Mouse (Mus musculus) myocyte (in vitro differentiated cells): ENCODE results near the gene Chst15. TPM values are rescaled to one million over a fixed set of nuclear protein-coding genes. Genes with fewer than 3 reads are reported as not detected.

Source experiments
- H3K27me3 ChIP-seq: one replicate; pipeline ENCODE4 v1.6.1; 2011; ENCODE audit not compliant: control insufficient read depth, insufficient read depth, insufficient read length
- H3K36me3 ChIP-seq: one replicate; pipeline ENCODE4 v1.6.1; 2011; ENCODE audit not compliant: control insufficient read depth, insufficient read depth
- H3K4me2 ChIP-seq: one replicate; pipeline ENCODE4 v1.6.1; 2011; ENCODE audit warnings: low read depth, control low read depth
- H3K4me3 ChIP-seq: one replicate; pipeline ENCODE4 v1.5.1; 2011; ENCODE audit warnings: mild to moderate bottlenecking, control low read depth, moderate library complexity
- H3K79me2 ChIP-seq: one replicate; pipeline ENCODE4 v1.6.1; 2011; ENCODE audit not compliant: control insufficient read depth, insufficient read depth
- H3ac ChIP-seq: one replicate; pipeline ENCODE4 v1.6.1; 2011; ENCODE audit not compliant: control insufficient read depth, insufficient read length
- CEBPB ChIP-seq: IDR thresholded peaks from 2 replicates; pipeline ENCODE4 v1.6.1; 2011; ENCODE audit warnings: mild to moderate bottlenecking, moderate library complexity; ENCODE audit not compliant: poor library complexity, insufficient read depth, severe bottlenecking
- E2F4 ChIP-seq: IDR thresholded peaks from one replicate; pipeline ENCODE4 v1.6.1; 2011; ENCODE audit warnings: mild to moderate bottlenecking, control low read depth, moderate library complexity; ENCODE audit not compliant: insufficient read depth
- MAX ChIP-seq: IDR thresholded peaks from one replicate; pipeline ENCODE4 v1.6.1; 2011; ENCODE audit warnings: low read depth, mild to moderate bottlenecking, control low read depth
- MYOD1 ChIP-seq, 3 experiments: IDR thresholded peaks; one replicate each; pipeline ENCODE4 v1.6.1; 2011; ENCODE audit warnings: control low read depth in 2 of 3, low read depth in 2 of 3, mild to moderate bottlenecking in 2 of 3, moderate library complexity in 1 of 3; ENCODE audit not compliant: insufficient read length in 2 of 3, control insufficient read depth in 1 of 3
- MYOG ChIP-seq, 3 experiments: IDR thresholded peaks; one replicate each; pipeline ENCODE4 v1.6.1; 2011; ENCODE audit warnings: control low read depth in 2 of 3, low read depth in 2 of 3, mild to moderate bottlenecking in 2 of 3; ENCODE audit not compliant: insufficient read length in 2 of 3, control insufficient read depth in 1 of 3, insufficient read depth in 1 of 3
- POLR2A ChIP-seq: IDR thresholded peaks from one replicate; pipeline ENCODE4 v1.6.1; 2011; ENCODE audit warnings: low read depth, mild to moderate bottlenecking, control low read depth, moderate library complexity; ENCODE audit not compliant: insufficient read length
- POLR2AphosphoS2 ChIP-seq: IDR thresholded peaks from one replicate; pipeline ENCODE4 v1.6.1; 2011; ENCODE audit warnings: low read depth, control low read depth; ENCODE audit not compliant: insufficient read length
- REST ChIP-seq: IDR thresholded peaks from one replicate; pipeline ENCODE4 v1.6.1; 2011; ENCODE audit warnings: mild to moderate bottlenecking, control low read depth, moderate library complexity; ENCODE audit not compliant: insufficient read depth, insufficient read length
- SRF ChIP-seq: IDR thresholded peaks from one replicate; pipeline ENCODE4 v1.6.1; 2011; ENCODE audit warnings: low read depth; ENCODE audit not compliant: control insufficient read depth, insufficient read length
- TCF12 ChIP-seq: IDR thresholded peaks from one replicate; pipeline ENCODE4 v1.6.1; 2011; ENCODE audit warnings: mild to moderate bottlenecking, control low read depth; ENCODE audit not compliant: poor library complexity, insufficient read depth, severe bottlenecking
- TCF3 ChIP-seq: IDR thresholded peaks from one replicate; pipeline ENCODE4 v1.6.1; 2011; ENCODE audit warnings: low read depth, control low read depth; ENCODE audit not compliant: insufficient read length
- USF1 ChIP-seq: IDR thresholded peaks from one replicate; pipeline ENCODE4 v1.6.1; 2011; ENCODE audit warnings: low read depth, mild to moderate bottlenecking, control low read depth, moderate library complexity
- polyA plus RNA-seq: library from polyadenylated mRNA; unstranded; fragments of >200 nt; fragmentation: generic; extraction: Trizol; gene quantifications from one replicate; pipeline ENCODE4 v1.2.1, GENCODE M21; 2012; ENCODE audit warnings: missing spikeins

Gene Chst15
- polyA plus RNA-seq, 1 experiment, result 13.4 TPM

- Histone ChIP-seq H3ac (no peak overlapping the region), H3K79me2 (no peaks in the 10 kb centered on the region), H3K4me2 (no peak overlapping the region), H3K4me3 (no peak overlapping the region), H3K27me3 (peaks cover 50% of the 10 kb centered on the region), H3K36me3 (no peaks in the 10 kb centered on the region)
- TF ChIP-seq POLR2AphosphoS2, result no peak
- TF ChIP-seq USF1, result no peak
- no peak for TF ChIP-seq MYOG (IDR thresholded peaks at IDR 0.05; ENCODE audit: control insufficient read depth in 1 of 3, insufficient read depth in 1 of 3, insufficient read length in 2 of 3, low read depth in 2 of 3)
- no peak for TF ChIP-seq TCF3
- TF ChIP-seq E2F4, result no peak
- TF ChIP-seq MAX, result no peak
- TF ChIP-seq CEBPB, result no peak
- TF ChIP-seq POLR2A, result no peak
- TF ChIP-seq MYOD1 (IDR thresholded peaks at IDR 0.05; ENCODE audit: control insufficient read depth in 1 of 3, insufficient read length in 2 of 3, low read depth in 2 of 3), result no peak
- TF ChIP-seq SRF, result no peak
- TF ChIP-seq TCF12, result no peak
- no peak for TF ChIP-seq REST
Observed at GRCm38 (mm10) chr7:132199686-132200085, 117.3 kb downstream of the Chst15 start.

GRCm38 (mm10) chr7:132198806-132199205, 118.2 kb downstream of the Chst15 start:
- Histone ChIP-seq H3K4me3 (no peak overlapping the region), H3K79me2 (no peaks in the 10 kb centered on the region), H3K27me3 (peaks cover 50% of the 10 kb centered on the region), H3ac (no peak overlapping the region), H3K36me3 (no peaks in the 10 kb centered on the region), H3K4me2 (no peak overlapping the region)
- TF ChIP-seq TCF3 (no peak), REST (no peak), MAX (no peak), USF1 (no peak), TCF12 (no peak), MYOD1 (IDR thresholded peaks at IDR 0.05; ENCODE audit: control insufficient read depth in 1 of 3, insufficient read length in 2 of 3, low read depth in 2 of 3) (no peak), E2F4 (no peak), SRF (no peak)

- Histone ChIP-seq H3K4me2 (no peak overlapping the region), H3K27me3 (peaks cover 50% of the 10 kb centered on the region), H3K36me3 (no peaks in the 10 kb centered on the region), H3K79me2 (no peaks in the 10 kb centered on the region), H3ac (no peak overlapping the region), H3K4me3 (no peak overlapping the region)
- no peak for TF ChIP-seq TCF12
- no peak for TF ChIP-seq TCF3
- TF ChIP-seq E2F4, result no peak
- TF ChIP-seq USF1, result no peak
- no peak for TF ChIP-seq CEBPB
- no peak for TF ChIP-seq SRF
- no peak for TF ChIP-seq POLR2AphosphoS2
- TF ChIP-seq MYOG (IDR thresholded peaks at IDR 0.05; ENCODE audit: control insufficient read depth in 1 of 3, insufficient read depth in 1 of 3, insufficient read length in 2 of 3, low read depth in 2 of 3), result no peak
- TF ChIP-seq MAX, result no peak
- TF ChIP-seq REST, result no peak
- no peak for TF ChIP-seq POLR2A
- TF ChIP-seq MYOD1 (IDR thresholded peaks at IDR 0.05; ENCODE audit: control insufficient read depth in 1 of 3, insufficient read length in 2 of 3, low read depth in 2 of 3), result no peak
Observed at GRCm38 (mm10) chr7:132197817-132198475, 119.1 kb downstream of the Chst15 start.

GRCm38 (mm10) chr7:132196581-132196980, 120.4 kb downstream of the Chst15 start:
- H3ac ChIP-seq, result no peak overlapping the region
- TF ChIP-seq MYOD1 (IDR thresholded peaks at IDR 0.05; ENCODE audit: control insufficient read depth in 1 of 3, insufficient read length in 2 of 3, low read depth in 2 of 3), result no peak
- no peak for TF ChIP-seq REST
- no peak for TF ChIP-seq POLR2A
- no peak for TF ChIP-seq TCF12
- TF ChIP-seq MAX, result no peak
- TF ChIP-seq POLR2AphosphoS2, result no peak
- no peak for TF ChIP-seq SRF
- no peak for TF ChIP-seq E2F4
- no peak for TF ChIP-seq TCF3
- no peak for TF ChIP-seq MYOG (IDR thresholded peaks at IDR 0.05; ENCODE audit: control insufficient read depth in 1 of 3, insufficient read depth in 1 of 3, insufficient read length in 2 of 3, low read depth in 2 of 3)
- no peak for TF ChIP-seq CEBPB
- no peak for TF ChIP-seq USF1
- H3K79me2 ChIP-seq, result no peaks in the 10 kb centered on the region
- no peak overlapping the region for H3K4me2 ChIP-seq
- no peak overlapping the region for H3K4me3 ChIP-seq
- no peaks in the 10 kb centered on the region for H3K36me3 ChIP-seq
- H3K27me3 ChIP-seq, result peaks cover 41% of the 10 kb centered on the region

- Histone ChIP-seq H3ac (no peak overlapping the region), H3K4me2 (no peak overlapping the region)
Observed at GRCm38 (mm10) chr7:132193606-132194005, 123.4 kb downstream of the Chst15 start.

More at GRCm38 (mm10) chr7:132193606-132194005, 123.4 kb downstream of the Chst15 start:
- peaks cover 41% of the 10 kb centered on the region for H3K27me3 ChIP-seq
- H3K36me3 ChIP-seq, result no peaks in the 10 kb centered on the region
- H3K79me2 ChIP-seq, result no peaks in the 10 kb centered on the region
- no peak overlapping the region for H3K4me3 ChIP-seq
- TF ChIP-seq POLR2AphosphoS2 (no peak), TCF12 (no peak), REST (no peak), MYOD1 (IDR thresholded peaks at IDR 0.05; ENCODE audit: control insufficient read depth in 1 of 3, insufficient read length in 2 of 3, low read depth in 2 of 3) (no peak)
